Mouse (Mus musculus) G1E (cell line): ENCODE measurements around the gene Gna15.

Experiments used
- CTCF ChIP-seq: IDR thresholded peaks from 2 replicates; pipeline ENCODE4 v1.5.1; 2012; ENCODE audit warnings: low read depth, low read length, inconsistent platforms, mixed read lengths
- TAL1 ChIP-seq: conservative IDR thresholded peaks from 2 replicates; pipeline ENCODE4 v1.6.1; 2012; ENCODE audit warnings: low read depth, low read length, inconsistent platforms, mixed read lengths

DNA sequence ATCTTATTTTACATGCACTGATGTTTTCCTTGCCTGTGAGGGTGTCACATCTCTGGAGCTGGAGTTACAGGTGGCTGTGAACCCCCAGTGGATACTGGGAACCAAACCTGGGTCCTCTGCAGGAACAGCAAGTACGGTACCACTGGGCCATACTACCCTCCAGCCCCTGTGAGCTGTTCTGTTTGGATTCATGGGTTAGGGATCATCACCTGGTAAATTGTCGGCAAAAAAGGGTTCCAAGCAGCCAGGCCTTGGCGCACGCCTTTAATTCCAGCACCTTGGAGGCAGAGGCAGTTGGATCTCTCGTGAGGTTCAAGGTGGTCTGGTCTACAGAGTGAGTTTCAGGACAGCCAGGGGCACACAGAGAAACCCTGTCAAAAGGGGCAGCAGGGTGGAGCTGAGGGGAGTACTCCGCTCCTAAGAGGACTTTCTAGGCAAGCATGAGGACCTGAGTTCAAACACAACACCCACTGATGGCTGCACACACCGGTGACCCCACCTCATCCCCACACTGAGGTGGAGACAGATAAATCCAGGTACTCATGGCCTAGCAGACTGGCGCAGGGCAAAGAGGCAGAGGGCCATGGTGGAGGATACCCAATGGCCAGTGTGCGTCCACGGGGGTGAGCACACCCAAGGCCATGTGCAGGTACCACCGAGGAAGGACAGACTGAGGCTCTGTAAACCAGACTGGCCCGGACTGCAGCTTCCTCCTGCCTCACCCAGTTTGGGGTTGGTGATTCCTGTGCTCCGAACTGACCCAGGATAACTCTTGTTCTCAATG is 23.0 kb upstream of the Gna15 start:
- no peak for TF ChIP-seq CTCF
- no peak for TF ChIP-seq TAL1
